Mouse (Mus musculus): ENCODE data around the gene Rnf39. TPM values are rescaled to one million over a fixed set of nuclear protein-coding genes. Genes with fewer than 3 reads are reported as not detected.

Gene Rnf39
- under 1 TPM; 0.76 to 0.92 TPM for total RNA-seq (2021)

DNA sequence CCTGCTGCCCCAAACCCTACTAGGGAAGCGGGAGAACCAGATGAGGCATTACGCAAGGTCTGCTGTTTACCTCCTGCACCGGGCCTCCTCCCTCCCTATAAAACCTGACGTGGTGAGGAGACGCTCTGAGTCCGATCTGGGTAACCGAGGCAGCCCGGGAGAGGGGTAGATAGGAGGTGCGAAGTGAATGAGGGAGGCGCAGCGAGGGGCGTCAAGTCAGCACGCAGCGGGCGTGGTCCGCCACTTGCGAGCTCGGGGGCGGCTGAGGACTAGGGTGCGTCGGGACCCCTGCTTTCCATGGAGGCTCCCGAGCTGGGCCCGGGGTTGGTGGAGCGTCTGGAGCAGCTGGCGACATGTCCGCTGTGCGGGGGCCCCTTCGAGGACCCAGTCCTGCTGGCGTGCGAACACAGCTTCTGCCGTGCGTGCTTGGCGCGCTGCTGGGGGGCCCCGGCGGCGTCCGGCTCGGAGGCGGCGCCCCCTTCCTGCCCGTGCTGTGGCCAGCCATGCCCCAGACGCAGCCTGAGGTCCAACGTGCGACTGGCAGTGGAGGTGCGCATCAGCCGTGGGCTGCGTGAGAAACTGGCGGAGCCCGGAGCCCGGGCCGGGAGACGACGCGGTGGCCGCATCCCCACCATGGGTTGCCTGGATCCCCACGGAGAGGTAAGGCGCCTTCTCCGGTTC is at the start of gene Rnf39:
Gene Rnf39 (plus strand): TSS at position 128 of the 681 bp plus-strand sequence.
- intact Hi-C loops (cut with DNase I), result loop anchor here (2.0 to 10.0 kb wide), 2 partner anchors 28 to 668 kb away; partner anchors contain the start of gene Trim39
- peak in 1 of 2 experiments; percentile 27 for DNase-seq

DNA sequence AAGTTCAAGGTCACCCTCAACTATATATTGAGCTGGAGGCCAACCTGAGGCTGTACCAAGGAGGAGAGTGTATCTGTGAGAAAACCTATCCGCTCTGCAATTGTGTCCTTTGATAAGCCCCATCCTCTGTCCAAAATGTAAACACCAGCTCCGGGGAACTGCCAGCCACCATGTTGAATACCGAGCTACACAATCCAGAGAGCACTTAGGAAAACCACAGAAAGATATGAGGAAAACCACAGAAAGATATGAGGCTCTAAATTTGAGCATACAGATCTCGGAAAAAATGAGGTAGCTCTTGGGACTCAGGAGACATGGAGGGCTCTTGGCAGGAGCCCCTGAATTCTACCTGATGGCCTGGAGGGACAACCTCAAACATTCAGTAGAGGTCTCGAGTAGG is 49.3 kb upstream of the Rnf39 start:
- DNase-seq, result no peak
- intact Hi-C loops (cut with DNase I), result loop anchor here (5.0 kb wide), 2 partner anchors 104 to 309 kb away; partner anchors contain the start of gene Olfr94

- DNase-seq, result peak; percentile 9 to 37
Observed at GRCm38 (mm10) chr17:36896583-36896982, 46.1 kb upstream of the Rnf39 start.

GRCm38 (mm10) chr17:36897065-36897464 is 45.7 kb upstream of the Rnf39 start:
- intact Hi-C loops (cut with DNase I), result loop anchor here (5.0 kb wide), 2 partner anchors 75 to 150 kb away; partner anchors contain the start of gene Gabbr1
- no peak for DNase-seq

More at GRCm38 (mm10) chr17:36896583-36896982, 46.1 kb upstream of the Rnf39 start:
- intact Hi-C loops (cut with DNase I), result loop anchor here (5.0 kb wide), 2 partner anchors 74 to 151 kb away; partner anchors contain the start of gene Gabbr1

- DNase-seq, result no peak
- intact Hi-C loops (cut with DNase I), result loop anchor here (5.0 kb wide), 2 partner anchors 75 to 150 kb away; partner anchors contain the start of gene Gabbr1
Observed at GRCm38 (mm10) chr17:36897552-36898205, 45.0 kb upstream of the Rnf39 start, which contains the start of gene Trim31. TSS of gene Trim31 (plus strand) at chr17:36898118.

DNA sequence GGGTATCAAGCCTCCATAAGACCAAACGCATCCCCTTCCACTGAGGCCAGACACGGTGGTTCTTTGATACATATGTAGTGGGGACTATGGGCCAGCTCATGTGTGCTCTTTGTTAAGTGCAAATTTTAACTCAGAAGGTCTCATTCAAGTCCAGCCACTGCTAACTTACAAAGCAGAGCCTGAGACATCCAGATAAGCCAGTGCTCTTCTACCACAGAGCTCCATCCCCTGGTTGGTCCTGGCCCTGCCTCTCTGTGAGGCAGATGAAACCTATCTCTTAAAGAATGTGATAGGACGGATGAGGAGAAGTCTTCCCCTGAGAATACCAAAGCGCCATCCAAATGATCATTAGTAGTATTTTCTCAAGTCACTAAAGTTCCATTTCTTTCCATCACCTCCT is 43.3 kb upstream of the Rnf39 start:
- DNase-seq, result no peak
- intact Hi-C loops (cut with DNase I), result loop anchor here (5.0 kb wide), 2 partner anchors 77 to 148 kb away; partner anchors contain the start of gene Gabbr1

DNA sequence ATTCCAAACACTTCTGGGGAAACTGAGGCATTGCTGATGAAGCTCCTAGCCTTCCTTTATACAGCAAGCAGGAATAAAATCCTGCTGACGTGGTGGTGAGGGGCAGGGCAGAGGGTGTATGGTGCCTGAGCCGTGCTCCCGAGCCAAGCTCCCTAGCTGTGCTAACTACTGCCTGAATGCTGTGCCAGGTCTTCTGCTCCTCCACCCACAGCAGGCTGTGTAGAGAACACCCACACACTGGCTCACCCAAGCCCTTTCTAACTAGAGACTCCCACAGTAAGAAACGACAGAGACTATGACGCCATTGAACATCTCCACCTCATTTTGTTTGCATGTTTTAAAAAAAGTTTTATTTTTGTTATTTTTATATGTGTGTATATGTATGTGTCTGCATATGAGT is 42.7 kb upstream of the Rnf39 start:
- intact Hi-C loops (cut with DNase I), result no loop called here
- no peak for DNase-seq

- no peak for DNase-seq
- intact Hi-C loops (cut with DNase I), result no loop called here
Observed at GRCm38 (mm10) chr17:36900691-36901090, 42.0 kb upstream of the Rnf39 start.

- intact Hi-C loops (cut with DNase I), result no loop called here
- no peak for DNase-seq
Observed at GRCm38 (mm10) chr17:36903651-36904050, 39.1 kb upstream of the Rnf39 start.

DNA sequence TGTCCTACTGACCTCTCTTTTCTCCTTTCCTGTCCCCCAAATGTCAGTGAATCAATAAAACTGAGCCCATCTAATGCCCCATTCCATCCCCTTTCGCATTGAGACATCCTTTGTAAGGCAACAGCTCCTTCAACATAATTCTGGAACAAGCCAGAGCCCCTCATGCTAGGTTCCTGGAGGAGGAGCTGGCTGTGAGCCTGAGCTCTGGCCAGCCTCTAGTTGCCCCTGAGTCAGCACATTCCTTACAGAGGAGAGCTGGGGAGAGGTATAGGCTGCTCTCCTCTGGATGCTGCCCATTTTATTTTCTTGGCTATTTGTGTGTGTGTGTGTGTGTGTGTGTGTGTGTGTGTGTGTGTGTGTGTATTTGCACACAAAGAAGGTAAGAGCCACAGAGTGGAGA is 34.5 kb upstream of the Rnf39 start:
- no peak for DNase-seq
- intact Hi-C loops (cut with DNase I), result no loop called here

DNA sequence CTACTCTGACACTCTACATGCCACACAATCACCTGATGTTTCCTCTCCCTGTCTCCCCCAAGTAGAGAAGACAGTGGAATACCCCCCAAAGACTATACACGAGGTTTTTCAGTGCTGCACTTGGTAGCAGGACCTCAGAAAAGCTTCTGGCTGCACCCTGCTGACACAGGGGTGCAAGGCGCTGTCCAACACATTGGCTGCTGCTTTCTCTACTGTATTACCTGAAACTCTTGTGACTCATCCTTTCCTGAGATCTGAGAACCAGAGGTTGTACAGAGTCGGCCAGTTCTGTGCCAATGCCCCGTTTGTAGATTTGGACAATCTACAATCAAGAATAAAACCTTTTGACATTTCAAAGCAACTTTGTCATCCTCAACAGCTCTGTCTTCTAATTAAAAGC is 32.9 kb upstream of the Rnf39 start:
- no peak for DNase-seq

GRCm38 (mm10) chr17:36912031-36912430 is 30.7 kb upstream of the Rnf39 start:
- intact Hi-C loops (cut with DNase I), result no loop called here
- no peak for DNase-seq

More for the DNA sequence above, 32.9 kb upstream of the Rnf39 start:
- intact Hi-C loops (cut with DNase I), result no loop called here

- intact Hi-C loops (cut with DNase I), result loop anchor here (2.0 kb wide), 3 partner anchors 29 to 133 kb away; partner anchors contain the start of genes Rnf39, Znrd1 and Znrd1as
- DNase-seq, result peak; percentile 72 to 82
Observed at GRCm38 (mm10) chr17:36914108-36914507, 28.6 kb upstream of the Rnf39 start.

DNA sequence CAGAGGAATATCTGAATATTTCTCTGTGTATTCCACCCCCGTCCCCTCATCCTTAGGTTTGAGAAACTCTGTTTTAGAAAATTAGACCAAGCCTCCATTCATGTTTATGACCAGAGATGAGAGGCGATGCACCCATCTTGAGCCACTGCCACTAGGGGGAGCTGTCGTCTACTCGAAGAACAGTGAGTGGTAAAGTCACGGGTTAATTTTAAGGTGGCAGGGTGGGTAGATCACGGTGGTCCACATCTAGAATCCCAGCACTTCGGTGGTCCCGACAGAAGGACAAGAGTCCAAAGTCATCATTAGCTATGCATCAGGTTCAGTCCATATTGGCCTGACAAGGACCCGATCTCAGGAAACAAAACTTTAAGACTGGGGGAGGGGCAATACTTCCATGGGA is 27.6 kb upstream of the Rnf39 start:
- DNase-seq, result peak; percentile 57 to 76
- intact Hi-C loops (cut with DNase I), result loop anchor here (1.0 to 2.0 kb wide), 4 partner anchors 28 to 132 kb away; partner anchors contain the start of genes Rnf39, Znrd1 and Znrd1as

DNA sequence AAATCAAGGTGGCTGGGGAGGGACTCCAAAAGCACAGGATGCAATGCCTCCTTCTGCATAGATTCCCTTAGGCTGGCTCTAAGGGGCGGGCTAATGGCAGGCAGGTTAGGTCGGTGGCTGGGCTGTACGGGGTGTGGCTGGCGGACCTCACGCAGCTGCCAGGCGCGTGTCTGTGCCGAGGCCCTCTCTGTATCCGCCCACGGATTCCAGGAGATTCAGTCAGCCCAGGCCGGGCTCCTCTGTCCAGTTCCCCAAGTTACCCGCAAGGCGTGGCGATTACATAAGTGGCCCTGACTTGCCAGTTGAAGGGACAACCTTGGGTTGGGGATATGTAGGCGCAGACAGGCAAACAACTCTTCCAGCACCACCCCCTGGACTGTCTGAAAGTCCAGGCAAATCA is 22.5 kb upstream of the Rnf39 start:
- no peak for DNase-seq
- intact Hi-C loops (cut with DNase I), result no loop called here

DNA sequence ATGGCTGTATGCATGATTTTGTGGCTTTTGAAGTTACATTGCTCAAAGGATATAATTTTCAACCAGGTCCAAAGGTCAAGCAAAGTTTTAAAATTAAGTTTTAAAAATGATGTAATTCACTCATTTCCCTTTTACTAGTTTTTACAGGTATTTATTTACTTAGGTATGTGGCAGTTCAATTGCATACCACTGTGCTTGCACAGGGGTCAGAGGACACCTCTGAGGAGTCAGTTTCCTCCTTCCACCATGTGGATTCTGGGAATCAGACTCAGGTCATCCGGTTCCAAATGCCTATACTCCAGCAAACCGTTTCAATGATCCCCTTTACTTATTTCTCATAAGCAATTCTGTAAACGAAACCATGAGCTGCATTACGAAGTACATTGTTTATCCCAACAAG is 20.0 kb upstream of the Rnf39 start:
- intact Hi-C loops (cut with DNase I), result no loop called here
- DNase-seq, result no peak

- no peak for DNase-seq
- intact Hi-C loops (cut with DNase I), result no loop called here
Observed at GRCm38 (mm10) chr17:36923491-36923890, 19.2 kb upstream of the Rnf39 start.

DNA sequence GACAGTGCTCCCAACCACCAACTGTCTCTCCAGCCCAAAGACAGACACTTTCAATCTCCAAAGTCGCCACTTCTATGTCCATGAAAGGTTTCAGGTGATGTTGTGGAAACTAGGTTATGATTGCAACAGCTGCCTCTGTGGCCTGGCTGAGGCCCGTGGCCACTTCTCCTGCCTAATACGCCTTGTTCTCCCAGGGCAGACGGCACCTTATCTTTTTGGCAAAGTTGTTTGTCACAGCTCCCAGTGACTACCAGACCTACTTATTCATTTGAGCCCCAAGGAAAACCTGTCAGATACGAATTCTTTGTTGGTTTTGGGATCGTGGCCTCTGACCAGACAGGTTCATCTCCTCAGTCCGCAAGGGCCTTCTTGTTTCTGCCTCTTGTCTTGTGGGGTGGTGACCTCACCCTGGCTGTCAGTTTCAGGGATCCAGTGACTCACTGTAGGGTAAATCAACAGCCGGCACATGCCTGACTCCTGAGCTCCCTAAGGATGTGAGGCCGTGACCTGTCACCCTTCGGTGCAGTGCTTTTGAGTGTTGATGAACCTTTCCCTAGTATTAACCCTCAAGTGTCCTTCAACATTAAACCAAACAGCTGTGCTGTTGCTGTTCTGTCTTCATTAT is 15.1 kb upstream of the Rnf39 start:
- no peak for DNase-seq
- intact Hi-C loops (cut with DNase I), result no loop called here

DNA sequence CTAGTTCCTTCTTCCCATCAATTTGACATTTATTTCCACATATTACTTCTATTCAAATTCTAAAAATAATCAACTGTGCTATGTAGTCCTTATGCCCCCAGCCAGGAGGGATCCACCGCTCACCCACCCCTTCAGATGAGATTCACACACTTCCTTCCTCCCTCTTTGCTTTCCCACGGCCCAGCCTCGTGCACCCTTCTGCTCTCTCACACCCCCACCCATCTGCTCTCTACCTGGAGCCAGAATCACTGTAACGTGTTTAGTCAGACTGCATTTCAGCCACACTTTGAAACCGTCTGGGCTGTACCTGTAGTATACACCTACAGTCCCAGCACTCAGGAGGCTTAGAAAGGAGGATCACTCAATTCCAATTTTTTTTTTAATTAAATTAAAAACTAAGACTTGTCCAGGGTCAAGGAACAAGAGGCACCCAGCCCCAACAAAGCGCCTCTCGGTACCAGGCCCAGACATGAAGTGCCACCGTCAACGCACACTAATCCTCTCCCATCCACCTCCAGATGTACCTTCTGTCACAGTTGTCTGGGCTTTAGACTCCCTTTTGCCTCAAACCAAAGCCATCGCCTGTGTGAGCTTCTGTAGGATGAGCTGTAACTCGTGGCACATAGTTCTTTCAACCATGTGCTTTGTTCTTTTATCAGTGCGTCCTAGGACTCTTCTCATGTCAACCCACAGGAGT is 13.3 kb upstream of the Rnf39 start:
- intact Hi-C loops (cut with DNase I), result no loop called here
- DNase-seq, result no peak

GRCm38 (mm10) chr17:36930233-36930632 is 12.5 kb upstream of the Rnf39 start:
- intact Hi-C loops (cut with DNase I), result no loop called here
- no peak for DNase-seq

All from heart, postnatal 36 days (tissue).